Mouse (Mus musculus) kidney, adult 2 months (tissue): ENCODE measurements around the gene Foxp1.

ENCODE experiments used
- CTCF ChIP-seq: fragments of 200-500 bp; conservative IDR thresholded peaks from 2 replicates; pipeline ENCODE4 v1.5.1; 2011; ENCODE audit warnings: low read depth, mild to moderate bottlenecking, control low read depth, low read length, moderate library complexity, mixed read lengths; ENCODE audit not compliant: insufficient read depth, insufficient read length
- POLR2A ChIP-seq: fragments of 200-500 bp; IDR thresholded peaks from one replicate; pipeline ENCODE4 v1.6.1; 2011; ENCODE audit warnings: low read depth, low read length, control low read depth

GRCm38 (mm10) chr6:99301923-99302322 lies 220.6 kb downstream of the Foxp1 start:
- no peak for TF ChIP-seq CTCF
- no peak for TF ChIP-seq POLR2A
